Mouse (Mus musculus): Measurements from ENCODE around the gene Unc13a. TPM values are rescaled to one million over a fixed set of nuclear protein-coding genes. Genes with fewer than 3 reads are reported as not detected.
"Not testable (repeated sequence)": the region's sequence is repeated elsewhere in the genome, so short reads cannot be mapped to it uniquely, and the experiment has no call there.

Gene Unc13a
- 1 to 10 TPM in 1 of 4 experiments, under 1 TPM in 3; 0.49 to 1.4 (median 0.57) TPM for total RNA-seq (2022)

DNA sequence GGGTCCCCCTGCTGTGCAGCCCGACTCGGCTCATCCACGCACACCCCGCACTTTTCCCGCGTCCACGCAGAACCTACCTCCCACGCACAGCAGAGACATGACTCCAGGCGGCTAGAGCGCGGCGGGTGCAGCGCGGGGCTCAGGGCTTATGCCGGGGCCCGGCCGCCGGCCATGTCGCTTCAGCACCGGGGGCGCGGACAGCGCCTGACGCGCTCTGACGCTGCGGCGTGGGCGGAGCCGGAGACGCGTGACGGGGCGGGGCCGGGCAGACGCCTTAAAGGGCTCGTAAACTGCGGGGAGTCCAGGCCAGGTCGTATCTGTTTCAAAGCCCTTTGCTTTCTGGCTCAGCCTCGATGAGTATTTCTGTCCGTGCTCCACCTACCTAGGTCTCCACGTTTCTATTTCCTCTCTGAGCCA is at the start of gene Unc13a:
TSS of gene Unc13a (minus strand) at position 209 of the 417 bp plus-strand sequence.
- DNase-seq (ENCODE audit: low spot score): peak; percentile 80

GRCm38 (mm10) chr8:71719928-71720457 is 48.4 kb upstream of the Unc13a start:
- no peak for DNase-seq (ENCODE audit: low spot score)

DNA sequence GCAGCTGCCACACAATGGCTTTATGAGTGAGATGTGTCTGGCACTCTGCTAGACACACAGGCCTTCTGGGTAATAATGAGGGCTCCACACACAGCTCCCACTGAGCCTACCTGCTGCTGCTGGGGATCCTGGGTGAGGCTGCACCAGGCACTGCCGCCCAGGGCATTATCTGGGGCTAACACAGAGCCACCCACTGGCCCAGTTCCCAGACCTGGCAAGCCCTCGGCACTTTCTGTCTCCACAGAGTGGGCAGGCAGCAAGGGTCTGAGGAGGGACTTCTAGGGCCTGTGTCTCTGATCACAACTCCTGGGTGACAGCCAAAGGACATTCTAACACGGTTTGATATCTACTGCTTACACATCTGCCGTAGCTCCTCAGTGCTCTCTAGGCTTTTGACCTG is 47.7 kb upstream of the Unc13a start:
- no peak for DNase-seq (ENCODE audit: low spot score)

DNA sequence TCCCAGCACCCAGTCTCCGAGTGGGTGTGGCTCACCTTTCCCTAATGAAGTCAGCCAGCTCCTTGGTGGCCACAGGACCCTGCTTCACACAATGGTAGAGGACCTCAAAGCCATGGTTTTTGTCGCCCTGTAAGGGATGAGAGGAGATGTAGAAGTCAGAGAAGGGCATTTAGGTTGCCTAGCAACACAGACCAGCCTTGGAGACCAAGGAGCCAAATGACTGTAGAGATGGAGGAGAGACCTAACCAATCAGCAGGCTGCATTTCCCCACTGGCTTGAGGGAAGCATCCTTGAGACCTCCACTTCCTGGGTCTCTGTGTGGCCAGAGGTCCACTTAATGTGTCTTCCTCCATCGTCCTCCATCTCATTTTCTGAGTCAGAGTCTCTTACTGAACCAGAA is 46.7 kb upstream of the Unc13a start:
- DNase-seq (ENCODE audit: low spot score): no peak

GRCm38 (mm10) chr8:71717096-71717495 is 45.5 kb upstream of the Unc13a start:
- no peak for DNase-seq (ENCODE audit: low spot score)

GRCm38 (mm10) chr8:71716561-71717053 is 45.0 kb upstream of the Unc13a start:
- no peak for DNase-seq (ENCODE audit: low spot score)

GRCm38 (mm10) chr8:71715531-71715930 is 44.0 kb upstream of the Unc13a start:
- DNase-seq (ENCODE audit: low spot score): no peak

DNA sequence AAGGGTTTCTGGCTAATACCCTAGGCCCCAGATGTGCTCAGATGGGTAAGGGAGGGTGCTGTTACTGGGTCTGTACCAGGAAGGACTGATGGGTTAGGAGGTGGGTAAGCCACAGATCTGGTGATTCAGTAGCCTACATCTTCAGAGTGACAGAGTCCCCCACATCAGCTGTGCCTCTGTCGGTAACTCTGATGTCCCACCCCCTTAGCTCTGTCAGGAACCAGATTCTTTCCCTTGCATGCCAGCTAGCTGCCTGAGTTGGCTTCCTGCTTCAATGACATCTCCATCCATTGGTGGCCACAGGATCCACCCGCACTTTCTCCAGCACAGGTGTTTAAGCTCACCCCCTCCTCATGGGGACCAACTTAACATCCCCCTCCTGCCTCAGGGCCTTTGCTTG is 40.0 kb upstream of the Unc13a start:
- DNase-seq (ENCODE audit: low spot score): no peak

- peak; percentile 73 for DNase-seq (ENCODE audit: low spot score)
Measured at GRCm38 (mm10) chr8:71709800-71710446, 38.4 kb upstream of the Unc13a start.

DNA sequence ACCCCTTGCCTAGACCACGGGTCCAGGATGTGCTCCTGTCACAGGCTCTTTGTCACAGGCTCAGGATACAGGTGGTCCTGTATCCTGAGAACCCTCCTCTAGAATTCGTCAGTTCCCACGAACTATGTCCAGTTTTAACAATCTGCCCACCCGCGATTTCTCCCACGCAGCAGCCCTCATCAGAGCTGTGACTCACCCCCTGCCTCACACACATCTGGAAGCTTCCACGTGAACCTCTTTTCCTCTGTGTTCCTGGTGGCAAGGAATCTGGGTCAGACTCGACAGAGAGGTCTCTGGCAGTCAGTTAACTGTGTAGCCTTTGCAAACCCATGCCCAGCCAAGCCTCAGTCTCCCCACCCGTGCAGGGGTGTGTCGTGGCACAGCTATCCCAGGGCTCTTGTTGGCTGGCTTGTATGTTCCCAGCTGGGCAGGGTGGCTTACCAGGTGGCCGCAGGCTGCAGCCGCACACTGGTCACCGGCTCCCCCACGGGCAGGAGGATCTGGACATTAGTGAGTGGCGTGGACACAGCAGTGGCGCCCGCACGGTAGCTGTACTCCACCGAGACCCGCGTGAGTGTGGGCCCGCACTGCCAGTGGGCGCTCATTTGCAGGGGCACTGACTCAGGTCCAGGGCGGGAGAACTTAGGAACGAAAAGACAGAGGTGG is 37.7 kb upstream of the Unc13a start:
- DNase-seq (ENCODE audit: low spot score): no peak

- DNase-seq (ENCODE audit: low spot score): no peak
Measured at GRCm38 (mm10) chr8:71707874-71708273, 36.3 kb upstream of the Unc13a start.

DNA sequence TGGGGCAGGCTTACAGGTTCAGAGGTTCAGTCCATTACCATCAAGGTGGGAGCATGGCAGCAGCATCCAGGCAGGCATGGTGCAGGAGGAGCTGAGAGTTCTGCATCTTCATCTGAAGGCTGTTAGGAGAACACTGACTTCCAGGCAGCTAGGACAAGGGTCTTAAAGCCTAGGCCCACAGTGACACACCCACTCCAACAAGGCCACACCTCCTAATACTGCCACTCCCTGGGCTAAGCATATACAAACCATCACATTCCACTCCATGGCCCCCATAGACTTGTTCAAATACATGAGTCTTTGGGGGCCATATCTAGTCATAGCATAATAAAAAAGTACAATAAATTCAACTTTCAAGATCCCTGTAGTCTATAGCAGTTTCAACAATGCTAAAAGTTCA is 31.8 kb upstream of the Unc13a start:
- not testable (repeated sequence) for DNase-seq (ENCODE audit: low spot score)

- no peak for DNase-seq (ENCODE audit: low spot score)
Measured at GRCm38 (mm10) chr8:71702923-71703322, 31.4 kb upstream of the Unc13a start.

DNA sequence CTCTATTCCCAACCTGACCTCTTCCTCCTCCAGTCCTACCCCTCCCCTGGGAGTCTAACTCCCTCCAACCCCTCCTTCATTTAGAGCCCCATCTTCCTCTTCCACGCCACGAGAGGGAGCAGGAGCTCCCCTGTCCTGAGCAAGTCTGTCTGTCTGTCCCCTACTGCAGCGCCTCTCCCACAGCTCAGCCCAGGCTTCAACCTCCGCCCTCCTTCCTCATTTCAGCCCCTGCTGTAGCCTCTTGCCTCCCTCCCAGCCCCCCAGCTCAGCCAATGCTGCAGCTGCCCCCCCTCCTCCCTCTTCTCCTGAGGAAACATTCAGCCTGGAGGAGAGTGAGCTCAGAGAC is 30.5 kb upstream of the Unc13a start:
- no peak for DNase-seq (ENCODE audit: low spot score)

- no peak for DNase-seq (ENCODE audit: low spot score)
Measured at GRCm38 (mm10) chr8:71701414-71702086, 30.0 kb upstream of the Unc13a start, which contains the start of gene B3gnt3. B3gnt3 (minus strand) TSS chr8:71701789.

DNA sequence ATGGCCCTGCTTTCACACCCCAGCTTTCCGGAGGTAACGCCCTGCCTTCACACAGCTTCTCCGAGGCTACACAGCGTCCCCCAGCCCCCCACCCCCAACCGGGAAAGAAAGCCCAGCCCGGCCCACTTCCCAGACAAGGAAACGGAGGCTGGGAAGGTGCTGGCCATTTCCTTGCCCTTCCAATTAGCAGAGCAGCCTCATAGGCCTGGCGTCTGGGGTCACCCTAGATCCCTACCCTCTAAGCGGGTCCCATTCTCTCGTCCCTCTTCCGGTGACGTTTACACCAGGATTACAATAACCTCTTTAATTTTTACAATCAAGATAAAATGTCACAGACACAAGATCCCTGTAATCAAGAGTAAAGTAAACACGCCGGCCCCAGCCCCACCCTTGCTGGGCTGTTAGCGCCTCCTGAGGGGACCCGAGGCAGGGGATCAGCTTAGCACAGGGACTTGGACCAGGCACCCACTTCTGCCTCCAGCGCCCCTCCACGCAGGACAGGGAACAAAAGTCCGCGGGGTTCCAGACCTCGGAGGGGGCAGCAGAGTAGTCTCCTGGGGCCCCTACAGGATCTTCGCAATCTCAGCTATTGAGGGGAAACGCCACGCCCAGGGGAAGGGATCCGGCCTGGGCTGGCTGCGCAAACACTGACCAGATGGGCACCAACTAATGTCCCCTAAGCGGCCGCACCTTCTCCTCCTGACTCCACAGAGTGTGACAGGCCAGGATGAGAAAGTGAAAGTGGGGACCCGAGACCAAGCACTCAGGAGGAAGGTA is 29.1 kb upstream of the Unc13a start:
- no peak for DNase-seq (ENCODE audit: low spot score)

- DNase-seq (ENCODE audit: low spot score): not testable (repeated sequence)
Measured at GRCm38 (mm10) chr8:71695456-71695855, 23.9 kb upstream of the Unc13a start.

GRCm38 (mm10) chr8:71693166-71694041 is 21.8 kb upstream of the Unc13a start:
- DNase-seq (ENCODE audit: low spot score): no peak

- DNase-seq (ENCODE audit: low spot score): no peak
Measured at GRCm38 (mm10) chr8:71692509-71692908, 21.0 kb upstream of the Unc13a start.

GRCm38 (mm10) chr8:71689028-71689427 is 17.5 kb upstream of the Unc13a start, which contains the start of gene Insl3:
Insl3 (plus strand) TSS chr8:71689214.
- no peak for DNase-seq (ENCODE audit: low spot score)

Data from heart, adult 8-10 months (tissue).